Mouse (Mus musculus) limb, embryonic 14.5 days (tissue): ENCODE results near the gene Mrps18a. TPM values are rescaled to one million over a fixed set of nuclear protein-coding genes. Genes with fewer than 3 reads are reported as not detected.

ENCODE experiments used
- ATAC-seq: fragments of 200-750 bp; cut with Nextera tagmentation; 2 replicates; pipeline ENCODE4 v1.8.0; 2017; ENCODE audit warnings: low read depth, moderate number of reproducible peaks, moderate TSS enrichment; ENCODE audit not compliant: low FRiP score
- DNase-seq: peaks from one replicate; pipeline ENCODE4 v3.0.0-alpha.2; 2015; ENCODE audit warnings: low spot score
- H3K27ac ChIP-seq: fragments of 300-500 bp; sonication (generic); replicated peaks from 2 replicates; pipeline ENCODE4 v1.5.1; 2014; ENCODE audit warnings: low read depth, mild to moderate bottlenecking, low read length, moderate library complexity, mixed read lengths
- H3K27me3 ChIP-seq: fragments of 300-500 bp; sonication (generic); 2 replicates; pipeline ENCODE4 v1.6.1; 2014; ENCODE audit warnings: low read length, mixed read lengths; ENCODE audit not compliant: control insufficient read depth, insufficient read depth
- H3K36me3 ChIP-seq: fragments of 300-500 bp; sonication (generic); 2 replicates; pipeline ENCODE4 v1.6.1; 2014; ENCODE audit warnings: mild to moderate bottlenecking, low read length, moderate library complexity, mixed read lengths; ENCODE audit not compliant: control insufficient read depth, insufficient read depth
- H3K4me1 ChIP-seq: fragments of 300-500 bp; sonication (generic); 2 replicates; pipeline ENCODE4 v1.6.1; 2014; ENCODE audit warnings: antibody characterized with exemption, low read length, mixed read lengths; ENCODE audit not compliant: control insufficient read depth, insufficient read depth
- H3K4me2 ChIP-seq: fragments of 300-500 bp; sonication (generic); replicated peaks from 2 replicates; pipeline ENCODE4 v1.6.1; 2014; ENCODE audit warnings: low read depth, mild to moderate bottlenecking, low read length, moderate library complexity; ENCODE audit not compliant: severe bottlenecking
- H3K4me3 ChIP-seq: fragments of 300-500 bp; sonication (generic); replicated peaks from 2 replicates; pipeline ENCODE4 v1.5.1; 2014; ENCODE audit warnings: low read length
- H3K9ac ChIP-seq: fragments of 300-500 bp; sonication (generic); 2 replicates; pipeline ENCODE4 v1.6.1; 2014; ENCODE audit warnings: mild to moderate bottlenecking, low read depth, low read length, moderate library complexity; ENCODE audit not compliant: severe bottlenecking
- H3K9me3 ChIP-seq: fragments of 300-500 bp; sonication (generic); 2 replicates; pipeline ENCODE4 v1.6.1; 2016; ENCODE audit warnings: low read length; ENCODE audit not compliant: control insufficient read depth
- POLR2A ChIP-seq: fragments of 200-500 bp; IDR thresholded peaks from 2 replicates; pipeline ENCODE4 v1.8.0; 2012; ENCODE audit warnings: inconsistent platforms, mild to moderate bottlenecking, moderate library complexity, borderline replicate concordance; ENCODE audit not compliant: insufficient read depth, insufficient read length; ENCODE audit errors: extremely low read depth
- WGBS: fragments of 180-500 bp; shearing (Covaris S2); extraction: QIAGEN DNeasy Blood & Tissue Kit; methylation state at CpG from one replicate; pipeline ENCODE4 v1.1.7; 2014; 5-methylcytosine and 5-hydroxymethylcytosine counted together
- polyA plus RNA-seq, 2 experiments: library from polyadenylated mRNA; depleted of rRNA in 1 of 2; stranded (reverse) in 1 of 2; unstranded in 1 of 2; fragments of >200 nt; fragmentation: Nextera tagmentation in 1 of 2; extraction: Ambion mirVana in 1 of 2; gene quantifications; 2 replicates each; pipeline versions ENCODE4 v1.2.1 to v1.2.3; 2012 to 2014

Gene Mrps18a
- polyA plus RNA-seq, 2 experiments = 92.3 to 132 TPM

GRCm38 (mm10) chr17:46127814-46128493 is 17.2 kb downstream of the Mrps18a start:
- H3K36me3 ChIP-seq = peaks cover 68% of the 10 kb centered on the region
- no peaks in the 10 kb centered on the region for H3K27me3 ChIP-seq
- no peaks in the 10 kb centered on the region for H3K9me3 ChIP-seq
- 71% methylated on average over 6 of the region's 6 CpGs for WGBS
- no peak overlapping the region for H3K27ac ChIP-seq
- H3K9ac ChIP-seq = no peak overlapping the region
- H3K4me2 ChIP-seq = no peak overlapping the region
- ATAC-seq = no peak
- no peak overlapping the region for H3K4me3 ChIP-seq
- DNase-seq = no peak
- TF ChIP-seq POLR2A = no peak
- H3K4me1 ChIP-seq = no peaks in the 10 kb centered on the region

DNA sequence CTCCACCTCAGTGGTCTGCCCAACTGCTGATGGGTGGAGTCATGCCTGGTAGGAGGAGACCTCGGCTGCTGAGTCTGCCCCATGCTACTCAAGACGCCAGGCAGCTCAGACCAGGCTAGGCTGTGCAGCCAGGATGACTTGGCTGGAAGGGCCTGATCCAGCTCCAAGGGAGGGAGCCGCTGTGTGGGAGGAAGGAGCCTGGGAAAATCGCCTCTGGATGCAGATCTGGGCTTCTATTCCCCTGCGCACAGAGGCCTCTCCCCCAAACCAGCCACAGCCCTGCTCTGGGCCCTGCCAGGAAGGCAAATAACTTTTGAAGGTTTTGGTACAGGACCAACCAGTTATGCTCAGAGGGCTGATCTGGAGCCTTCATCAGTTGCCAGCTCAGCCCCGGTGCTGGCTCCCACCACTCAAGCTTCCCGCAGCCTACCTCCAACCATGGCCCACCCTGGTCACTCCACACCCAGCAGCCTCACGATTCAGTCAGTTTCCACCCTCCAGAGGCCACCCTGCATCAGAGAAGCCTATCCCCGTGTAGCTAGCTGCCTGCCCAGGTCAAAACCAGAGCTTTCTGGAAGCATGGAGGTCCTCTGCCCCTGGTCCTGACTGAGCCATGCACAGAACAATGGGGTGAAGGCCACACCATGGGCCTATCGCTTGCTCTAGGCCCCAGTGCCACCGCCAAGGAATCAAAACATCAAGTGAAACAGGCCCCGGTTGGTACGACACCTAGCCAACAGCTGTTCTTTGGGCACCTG is 19.1 kb downstream of the Mrps18a start:
- DNase-seq (peak; percentile 39), ATAC-seq (no peak)
- Histone ChIP-seq H3K9ac (no peak overlapping the region), H3K4me2 (no peak overlapping the region), H3K36me3 (peaks cover 49% of the 10 kb centered on the region), H3K27me3 (no peaks in the 10 kb centered on the region), H3K4me3 (no peak overlapping the region), H3K4me1 (no peaks in the 10 kb centered on the region), H3K27ac (no peak overlapping the region), H3K9me3 (no peaks in the 10 kb centered on the region)
- 78% methylated on average over 13 of the region's 13 CpGs for WGBS
- no peak for TF ChIP-seq POLR2A

DNA sequence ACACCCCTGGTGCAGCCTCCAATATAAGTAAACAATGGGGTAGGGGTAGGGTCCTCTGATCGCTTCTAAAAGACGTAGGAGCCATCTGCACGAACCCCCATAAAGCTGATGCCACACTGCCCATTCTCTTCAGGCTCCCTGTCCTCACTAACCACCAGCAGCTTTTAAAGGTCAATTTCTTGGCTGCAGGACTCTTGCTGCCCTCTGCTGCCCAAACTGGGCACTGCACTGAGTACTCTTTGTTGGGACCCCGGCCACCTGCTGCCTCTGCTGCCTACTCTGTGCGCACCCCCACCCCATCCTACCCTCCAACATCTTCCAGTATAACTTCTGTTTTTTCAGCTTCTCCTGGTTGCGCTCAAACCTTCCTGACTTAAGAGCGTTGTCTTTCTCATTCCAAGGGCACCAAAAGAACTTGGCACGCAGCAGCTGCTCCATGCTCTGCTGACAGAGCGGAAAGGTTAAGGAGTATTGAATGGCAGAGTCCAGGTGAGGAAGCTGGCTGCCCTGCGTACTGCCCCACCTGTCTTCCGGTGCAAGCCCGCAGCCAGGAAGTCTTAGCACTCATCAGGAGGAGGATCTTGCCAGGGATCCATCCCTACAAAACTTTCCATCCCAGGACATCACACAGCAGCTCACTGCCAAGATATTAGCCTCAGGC is 21.4 kb downstream of the Mrps18a start:
- Histone ChIP-seq H3K9ac (no peak overlapping the region), H3K4me1 (no peaks in the 10 kb centered on the region), H3K4me3 (no peak overlapping the region), H3K27me3 (no peaks in the 10 kb centered on the region), H3K36me3 (peaks cover 27% of the 10 kb centered on the region), H3K4me2 (no peak overlapping the region), H3K9me3 (no peaks in the 10 kb centered on the region), H3K27ac (no peak overlapping the region)
- no peak for ATAC-seq
- 14% methylated on average over 12 of the region's 12 CpGs for WGBS
- peak; percentile 74 for DNase-seq
- no peak for TF ChIP-seq POLR2A

GRCm38 (mm10) chr17:46132862-46133261 is 22.1 kb downstream of the Mrps18a start:
- no peak overlapping the region for H3K4me3 ChIP-seq
- H3K27ac ChIP-seq = no peak overlapping the region
- no peak overlapping the region for H3K9ac ChIP-seq
- TF ChIP-seq POLR2A = no peak
- H3K36me3 ChIP-seq = peaks cover 20% of the 10 kb centered on the region
- ATAC-seq (no peak), DNase-seq (no peak)
- no peaks in the 10 kb centered on the region for H3K27me3 ChIP-seq
- 73% methylated on average over 8 of the region's 8 CpGs for WGBS
- H3K9me3 ChIP-seq = no peaks in the 10 kb centered on the region
- no peak overlapping the region for H3K4me2 ChIP-seq
- H3K4me1 ChIP-seq = no peaks in the 10 kb centered on the region

GRCm38 (mm10) chr17:46138563-46139236 is 27.9 kb downstream of the Mrps18a start:
- ATAC-seq = no peak
- Histone ChIP-seq H3K27ac (no peak overlapping the region), H3K9ac (no peak overlapping the region), H3K27me3 (no peaks in the 10 kb centered on the region), H3K4me2 (no peak overlapping the region), H3K9me3 (no peaks in the 10 kb centered on the region), H3K36me3 (no peaks in the 10 kb centered on the region), H3K4me3 (no peak overlapping the region), H3K4me1 (0 out of 2 replicates have a peak, but pooled peaks cover 6% of the 10 kb centered on the region)
- DNase-seq = no peak
- TF ChIP-seq POLR2A = no peak
- 75% methylated on average over 8 of the region's 8 CpGs for WGBS
